Mouse (Mus musculus): ENCODE measurements around the gene BC035947.
"Not testable (repeated sequence)": the region's sequence is repeated elsewhere in the genome, so short reads cannot be mapped to it uniquely, and the experiment has no call there.

The BC035947 gene

GRCm38 (mm10) chr1:78502527-78502926 is 9.4 kb downstream of the BC035947 start:
- intact Hi-C loops (cut with DNase I), result no loop called here

GRCm38 (mm10) chr1:78501856-78502255 is 10.1 kb downstream of the BC035947 start:
- intact Hi-C loops (cut with DNase I), result not testable (repeated sequence)

GRCm38 (mm10) chr1:78501036-78501435 is 10.9 kb downstream of the BC035947 start:
- intact Hi-C loops (cut with DNase I), result no loop called here

- intact Hi-C loops (cut with DNase I), result no loop called here
Observed at GRCm38 (mm10) chr1:78490143-78490542, 21.8 kb downstream of the BC035947 start.

- intact Hi-C loops (cut with DNase I), result no loop called here
Observed at GRCm38 (mm10) chr1:78488752-78489492, 23.0 kb downstream of the BC035947 start, which contains the start of gene Farsb. Farsb (minus strand) TSS chr1:78488897.

- intact Hi-C loops (cut with DNase I), result no loop called here
Observed at GRCm38 (mm10) chr1:78488427-78488751, 23.6 kb downstream of the BC035947 start.

- intact Hi-C loops (cut with DNase I), result no loop called here
Observed at GRCm38 (mm10) chr1:78484361-78484760, 27.6 kb downstream of the BC035947 start.

- intact Hi-C loops (cut with DNase I), result no loop called here
Observed at GRCm38 (mm10) chr1:78483430-78483829, 28.5 kb downstream of the BC035947 start.

GRCm38 (mm10) chr1:78472441-78472840 is 39.5 kb downstream of the BC035947 start:
- intact Hi-C loops (cut with DNase I), result no loop called here

- intact Hi-C loops (cut with DNase I), result no loop called here
Observed at GRCm38 (mm10) chr1:78454659-78455058, 57.3 kb downstream of the BC035947 start.

GRCm38 (mm10) chr1:78453886-78454285 is 58.1 kb downstream of the BC035947 start:
- intact Hi-C loops (cut with DNase I), result no loop called here

- intact Hi-C loops (cut with DNase I), result no loop called here
Observed at GRCm38 (mm10) chr1:78452544-78452943, 59.4 kb downstream of the BC035947 start.

- intact Hi-C loops (cut with DNase I), result no loop called here
Observed at GRCm38 (mm10) chr1:78451070-78451854, 60.7 kb downstream of the BC035947 start.

- intact Hi-C loops (cut with DNase I), result no loop called here
Observed at GRCm38 (mm10) chr1:78448091-78448490, 63.9 kb downstream of the BC035947 start.

All from adrenal gland (tissue).